Mouse (Mus musculus) spleen, adult 2 months (tissue): ENCODE measurements around the gene Wdr43. TPM values are rescaled to one million over a fixed set of nuclear protein-coding genes. Genes with fewer than 3 reads are reported as not detected.

Experiments used
- DNase-seq, 2 experiments: peaks; one replicate each; pipeline versions ENCODE4 v3.0.0 to v3.0.0-alpha.2; 2012 to 2021; ENCODE audit warnings: low spot score in 2 of 2, low read depth in 1 of 2
- H3K27ac ChIP-seq: fragments of 200-500 bp; 2 replicates; pipeline ENCODE4 v1.5.1; 2012; ENCODE audit warnings: low read length, inconsistent platforms; ENCODE audit not compliant: insufficient read depth
- H3K27me3 ChIP-seq: fragments of 200-500 bp; 2 replicates; pipeline ENCODE4 v1.6.1; 2012; ENCODE audit warnings: mild to moderate bottlenecking, moderate library complexity, low read length, inconsistent platforms; ENCODE audit not compliant: control insufficient read depth, insufficient read depth
- H3K36me3 ChIP-seq: fragments of 200-500 bp; 2 replicates; pipeline ENCODE4 v1.6.1; 2012; ENCODE audit warnings: mild to moderate bottlenecking, low read length, inconsistent platforms; ENCODE audit not compliant: control insufficient read depth, insufficient read depth
- H3K4me1 ChIP-seq: fragments of 200-500 bp; 2 replicates; pipeline ENCODE4 v1.6.1; 2011; ENCODE audit warnings: inconsistent platforms; ENCODE audit not compliant: control insufficient read depth, insufficient read depth, insufficient read length
- H3K4me3 ChIP-seq: fragments of 200-500 bp; 2 replicates; pipeline ENCODE4 v1.5.1; 2011; ENCODE audit warnings: mild to moderate bottlenecking, inconsistent platforms; ENCODE audit not compliant: insufficient read depth, insufficient read length; ENCODE audit errors: extremely low read depth
- CTCF ChIP-seq: fragments of 200-500 bp; IDR thresholded peaks from 2 replicates; pipeline ENCODE4 v1.5.1; 2011; ENCODE audit warnings: mild to moderate bottlenecking, inconsistent platforms; ENCODE audit not compliant: insufficient read depth, insufficient read length, insufficient replicate concordance; ENCODE audit errors: extremely low read depth
- POLR2A ChIP-seq: fragments of 200-500 bp; IDR thresholded peaks from 2 replicates; pipeline ENCODE4 v1.6.1; 2011; ENCODE audit warnings: low read depth, low read length, inconsistent platforms
- WGBS: fragments of 180-500 bp; shearing (Covaris S2); methylation state at CpG from one replicate; pipeline ENCODE4 v1.1.7; 2018; 5-methylcytosine and 5-hydroxymethylcytosine counted together
- polyA plus RNA-seq: library from polyadenylated mRNA; depleted of rRNA; stranded (reverse); fragments of >200 nt; gene quantifications from 2 replicates; pipeline ENCODE4 v1.2.3, GENCODE M21; 2012

The Wdr43 gene
- polyA plus RNA-seq, 1 experiment = 11.4 TPM

GRCm38 (mm10) chr17:71640421-71641085 is 24.9 kb downstream of the Wdr43 start:
- WGBS = 86% methylated on average over 9 of the region's 9 CpGs
- H3K27ac ChIP-seq = no peak overlapping the region
- DNase-seq = no peak
- TF ChIP-seq POLR2A (no peak), CTCF (no peak)
- no peaks in the 10 kb centered on the region for H3K4me1 ChIP-seq
- H3K27me3 ChIP-seq = no peaks in the 10 kb centered on the region
- peaks cover 37% of the 10 kb centered on the region for H3K36me3 ChIP-seq
- no peak overlapping the region for H3K4me3 ChIP-seq

- DNase-seq = no peak
- Histone ChIP-seq H3K4me3 (no peak overlapping the region), H3K27ac (no peak overlapping the region), H3K4me1 (no peaks in the 10 kb centered on the region), H3K27me3 (no peaks in the 10 kb centered on the region), H3K36me3 (peaks cover 36% of the 10 kb centered on the region)
- TF ChIP-seq CTCF = no peak
- TF ChIP-seq POLR2A = no peak
- 87% methylated on average over 3 of the region's 3 CpGs for WGBS
These were observed 26.5 kb downstream of the Wdr43 start for GRCm38 (mm10) chr17:71642190-71642589.

- no peak for DNase-seq
- no peak for TF ChIP-seq POLR2A
- no peak for TF ChIP-seq CTCF
- Histone ChIP-seq H3K4me1 (no peaks in the 10 kb centered on the region), H3K27me3 (no peaks in the 10 kb centered on the region), H3K4me3 (no peak overlapping the region), H3K27ac (no peak overlapping the region), H3K36me3 (peaks cover 45% of the 10 kb centered on the region)
- WGBS = 94% methylated on average over 9 of the region's 9 CpGs
These were observed 34.3 kb downstream of the Wdr43 start for GRCm38 (mm10) chr17:71650011-71650410.

- 85% methylated on average over 2 of the region's 2 CpGs for WGBS
- TF ChIP-seq CTCF = no peak
- no peak for TF ChIP-seq POLR2A
- Histone ChIP-seq H3K27ac (no peak overlapping the region), H3K27me3 (no peaks in the 10 kb centered on the region), H3K4me1 (no peaks in the 10 kb centered on the region), H3K4me3 (no peak overlapping the region), H3K36me3 (peaks cover 41% of the 10 kb centered on the region)
- DNase-seq = no peak
These were observed 36.8 kb downstream of the Wdr43 start for GRCm38 (mm10) chr17:71652495-71652894.

- no peak for DNase-seq
- no peaks in the 10 kb centered on the region for H3K27me3 ChIP-seq
- no peak for TF ChIP-seq POLR2A
- no peak for TF ChIP-seq CTCF
- H3K27ac ChIP-seq = no peak overlapping the region
- peaks cover 42% of the 10 kb centered on the region for H3K36me3 ChIP-seq
- WGBS = 96% methylated on average over 5 of the region's 5 CpGs
- H3K4me1 ChIP-seq = no peaks in the 10 kb centered on the region
- no peak overlapping the region for H3K4me3 ChIP-seq
These were observed 37.2 kb downstream of the Wdr43 start for GRCm38 (mm10) chr17:71652934-71653333.

GRCm38 (mm10) chr17:71657521-71657920 is 41.8 kb downstream of the Wdr43 start:
- no peaks in the 10 kb centered on the region for H3K4me1 ChIP-seq
- WGBS = 91% methylated on average over 4 of the region's 4 CpGs
- peaks cover 22% of the 10 kb centered on the region for H3K36me3 ChIP-seq
- TF ChIP-seq POLR2A = no peak
- no peak for TF ChIP-seq CTCF
- no peak overlapping the region for H3K4me3 ChIP-seq
- no peak overlapping the region for H3K27ac ChIP-seq
- no peak for DNase-seq
- H3K27me3 ChIP-seq = no peaks in the 10 kb centered on the region

GRCm38 (mm10) chr17:71658666-71659065 is 43.0 kb downstream of the Wdr43 start:
- no peak overlapping the region for H3K27ac ChIP-seq
- no peaks in the 10 kb centered on the region for H3K4me1 ChIP-seq
- 94% methylated on average over 10 of the region's 10 CpGs for WGBS
- DNase-seq = no peak
- no peaks in the 10 kb centered on the region for H3K27me3 ChIP-seq
- H3K4me3 ChIP-seq = no peak overlapping the region
- peaks cover 18% of the 10 kb centered on the region for H3K36me3 ChIP-seq
- TF ChIP-seq CTCF = no peak
- TF ChIP-seq POLR2A = no peak
